Mouse (Mus musculus) midbrain, embryonic 11.5 days (tissue): ENCODE measurements around the gene C5ar2. TPM values are rescaled to one million over a fixed set of nuclear protein-coding genes. Genes with fewer than 3 reads are reported as not detected.

Experiments
- ATAC-seq: fragments of 200-750 bp; cut with Nextera tagmentation; 2 replicates; pipeline ENCODE4 v1.8.0; 2017; ENCODE audit warnings: moderate TSS enrichment, moderate library complexity; ENCODE audit not compliant: low FRiP score
- DNase-seq: peaks from one replicate; pipeline ENCODE4 v3.0.0; 2015; ENCODE audit warnings: low spot score; ENCODE audit errors: missing footprints
- H3K27ac ChIP-seq: fragments of 300-500 bp; sonication (generic); 2 replicates; pipeline ENCODE4 v1.5.1; 2014; ENCODE audit warnings: low read depth, low read length
- H3K27me3 ChIP-seq: fragments of 300-500 bp; sonication (generic); 2 replicates; pipeline ENCODE4 v1.6.1; 2014; ENCODE audit warnings: mild to moderate bottlenecking, low read length, moderate library complexity, mixed read lengths; ENCODE audit not compliant: control insufficient read depth, insufficient read depth
- H3K36me3 ChIP-seq: fragments of 300-500 bp; sonication (generic); 2 replicates; pipeline ENCODE4 v1.6.1; 2014; ENCODE audit warnings: mild to moderate bottlenecking, low read length, moderate library complexity, mixed read lengths; ENCODE audit not compliant: control insufficient read depth, insufficient read depth
- H3K4me1 ChIP-seq: fragments of 300-500 bp; sonication (generic); 2 replicates; pipeline ENCODE4 v1.6.1; 2014; ENCODE audit warnings: low read length; ENCODE audit not compliant: control insufficient read depth, insufficient read depth
- H3K4me2 ChIP-seq: fragments of 300-500 bp; sonication (generic); 2 replicates; pipeline ENCODE4 v1.6.1; 2014; ENCODE audit warnings: mild to moderate bottlenecking, moderate library complexity
- H3K4me3 ChIP-seq: fragments of 300-500 bp; sonication (generic); 2 replicates; pipeline ENCODE4 v1.5.1; 2014; ENCODE audit warnings: low read depth, low read length
- H3K9ac ChIP-seq: fragments of 300-500 bp; sonication (generic); 2 replicates; pipeline ENCODE4 v1.6.1; 2014; ENCODE audit warnings: low read length
- H3K9me3 ChIP-seq: fragments of 300-500 bp; sonication (generic); 2 replicates; pipeline ENCODE4 v1.6.1; 2016; ENCODE audit warnings: low read length; ENCODE audit not compliant: control insufficient read depth
- WGBS: fragments of 180-500 bp; shearing (Covaris S2); extraction: QIAGEN DNeasy Blood & Tissue Kit; methylation state at CpG from one replicate; pipeline ENCODE4 v1.1.7; 2014; 5-methylcytosine and 5-hydroxymethylcytosine counted together
- polyA plus RNA-seq: library from polyadenylated mRNA; unstranded; fragments of >200 nt; fragmentation: Nextera tagmentation; extraction: Ambion mirVana; gene quantifications from 2 replicates; pipeline ENCODE4 v1.2.1, GENCODE M21; 2014

Gene C5ar2
- polyA plus RNA-seq, 1 experiment from 2014 or later, result 0.12 TPM

DNA sequence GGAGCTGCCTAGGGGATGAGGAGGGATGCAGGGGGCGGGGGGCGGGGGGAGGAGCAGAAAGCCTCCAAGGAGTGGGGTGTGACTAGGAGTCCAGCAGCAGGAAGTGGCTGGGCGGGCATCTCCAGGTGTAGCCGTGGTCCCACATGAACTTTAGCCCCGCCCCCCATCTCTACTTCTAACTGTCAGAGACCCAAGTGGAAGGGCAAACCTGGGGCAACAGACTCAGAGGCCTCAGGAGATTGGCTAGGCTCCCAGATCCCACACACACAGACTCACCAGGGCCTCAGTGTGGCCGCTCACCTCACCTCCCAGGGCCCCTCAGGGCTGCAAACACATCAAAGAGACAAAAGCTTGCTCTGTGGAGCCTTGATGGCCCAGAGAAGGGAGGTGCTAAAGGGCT, 47.3 kb downstream of the C5ar2 start:
- ATAC-seq (no peak), DNase-seq (no peak)
- Histone ChIP-seq H3K4me1 (no peaks in the 10 kb centered on the region), H3K9ac (no peak overlapping the region), H3K27ac (no peak overlapping the region), H3K9me3 (no peaks in the 10 kb centered on the region), H3K36me3 (peaks cover 7% of the 10 kb centered on the region; the same call in 1 of the 2 replicates), H3K4me2 (no peak overlapping the region), H3K27me3 (no peaks in the 10 kb centered on the region), H3K4me3 (no peak overlapping the region)
- WGBS, result 83% methylated on average over 6 of the region's 6 CpGs

DNA sequence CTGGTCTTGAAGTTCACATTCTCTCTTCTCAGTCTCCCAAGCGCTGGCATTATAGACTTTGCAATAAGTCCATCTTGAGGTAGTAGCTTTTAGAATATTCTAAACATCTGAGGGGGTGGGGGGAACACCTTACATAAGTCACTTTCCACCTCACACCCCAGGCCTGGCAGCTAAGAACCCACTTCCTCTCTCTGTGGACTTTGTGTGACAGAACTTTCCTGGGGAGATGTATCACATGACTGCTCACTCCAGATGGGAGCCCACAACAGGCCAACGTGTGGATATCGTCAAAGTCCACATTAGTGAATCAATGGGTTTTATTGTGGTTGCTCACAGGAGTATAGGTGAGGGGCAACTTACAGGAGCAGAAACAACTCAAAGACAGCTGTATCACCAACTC, 50.3 kb downstream of the C5ar2 start:
- WGBS, result 63% methylated on average over 3 of the region's 3 CpGs
- no peak overlapping the region for H3K4me3 ChIP-seq
- H3K27me3 ChIP-seq, result no peaks in the 10 kb centered on the region
- H3K27ac ChIP-seq, result no peak overlapping the region
- H3K9ac ChIP-seq, result no peak overlapping the region
- peaks cover 7% of the 10 kb centered on the region; the same call in 1 of the 2 replicates for H3K36me3 ChIP-seq
- no peaks in the 10 kb centered on the region for H3K9me3 ChIP-seq
- no peaks in the 10 kb centered on the region for H3K4me1 ChIP-seq
- no peak overlapping the region for H3K4me2 ChIP-seq
- ATAC-seq, result no peak
- DNase-seq, result no peak

DNA sequence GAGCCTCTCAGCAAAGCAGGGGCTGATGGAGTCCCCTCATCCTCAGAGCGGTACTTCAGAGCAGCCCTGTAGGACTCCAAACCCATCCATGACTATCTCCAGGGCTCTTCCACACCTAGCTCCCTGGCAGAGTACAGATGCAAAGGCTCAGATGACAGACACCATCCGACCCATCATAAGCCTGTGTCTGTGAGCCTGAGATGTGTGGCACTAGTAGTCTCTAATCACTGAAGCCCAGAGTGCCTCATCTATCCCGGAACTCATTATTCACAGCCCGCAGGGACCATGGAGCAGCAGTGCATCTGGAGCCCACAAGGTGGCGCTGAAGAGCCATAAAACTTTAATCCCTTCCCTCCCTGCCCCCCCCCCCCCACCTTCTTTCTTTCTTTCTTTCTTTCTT, 51.6 kb downstream of the C5ar2 start:
- no peaks in the 10 kb centered on the region for H3K27me3 ChIP-seq
- ATAC-seq (peak; percentile 56), DNase-seq (peak; percentile 98)
- H3K9me3 ChIP-seq, result no peaks in the 10 kb centered on the region
- H3K27ac ChIP-seq, result no peak overlapping the region
- H3K36me3 ChIP-seq, result peaks cover 4% of the 10 kb centered on the region; the same call in 1 of the 2 replicates
- no peak overlapping the region for H3K4me3 ChIP-seq
- WGBS, result 20% methylated on average over 5 of the region's 5 CpGs
- H3K9ac ChIP-seq, result no peak overlapping the region
- no peak overlapping the region for H3K4me2 ChIP-seq
- H3K4me1 ChIP-seq, result no peaks in the 10 kb centered on the region

DNA sequence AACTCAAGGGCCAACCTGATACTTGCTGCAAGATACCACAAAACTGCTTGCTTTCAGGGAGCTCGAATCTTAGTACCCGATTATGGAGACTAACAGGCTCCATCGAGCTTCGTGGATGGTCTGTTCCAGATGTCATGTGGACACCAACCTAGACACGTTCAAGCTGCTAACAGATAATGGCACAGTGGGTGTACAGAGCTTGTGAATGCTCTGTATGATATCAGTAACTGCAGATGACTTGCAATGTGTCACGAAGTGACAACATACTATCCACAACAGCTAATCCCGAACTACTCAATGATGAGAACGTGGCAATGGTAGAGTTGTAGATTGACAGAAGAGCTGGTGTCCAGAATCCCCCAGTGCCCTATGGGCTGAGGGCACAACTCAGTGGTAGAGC, 56.5 kb downstream of the C5ar2 start:
- Histone ChIP-seq H3K27me3 (no peaks in the 10 kb centered on the region), H3K4me2 (no peak overlapping the region), H3K27ac (no peak overlapping the region), H3K4me1 (no peaks in the 10 kb centered on the region), H3K9ac (no peak overlapping the region), H3K4me3 (no peak overlapping the region), H3K36me3 (peaks cover 6% of the 10 kb centered on the region), H3K9me3 (no peaks in the 10 kb centered on the region)
- no peak for DNase-seq
- ATAC-seq, result no peak
- WGBS, result 82% methylated on average over 8 of the region's 8 CpGs

Other genes starting within 250 kb of the C5ar2 start
- 5.0 and 6.1 TPM in 2 replicates for gene Bicra, start 196.2 kb downstream of the C5ar2 start, polyA plus RNA-seq
- gene Zfp541, start 182.3 kb downstream of the C5ar2 start, polyA plus RNA-seq, result not detected in 2 replicates
- gene Napa, start 145.7 kb downstream of the C5ar2 start, polyA plus RNA-seq, result 162 and 165 TPM in 2 replicates
- 16.2 and 18.2 TPM in 2 replicates for gene Kptn, start 124.3 kb downstream of the C5ar2 start, polyA plus RNA-seq
- gene Slc8a2, start 114.3 kb downstream of the C5ar2 start, polyA plus RNA-seq, result 0.27 and 0.34 TPM in 2 replicates
- gene Meis3, start 69.1 kb downstream of the C5ar2 start, polyA plus RNA-seq, result 74.7 and 80.7 TPM in 2 replicates
- gene Dhx34, start 22.1 kb downstream of the C5ar2 start, polyA plus RNA-seq, result 9.0 and 10.3 TPM in 2 replicates
- 1.3 TPM in 2 replicates for gene C5ar1, start 15.4 kb upstream of the C5ar2 start, polyA plus RNA-seq
- 9.8 and 10.3 TPM in 2 replicates for gene Inafm1, start 29.5 kb upstream of the C5ar2 start, polyA plus RNA-seq
- 17.9 and 20.2 TPM in 2 replicates for gene Ccdc9, start 42.6 kb upstream of the C5ar2 start, polyA plus RNA-seq
- gene Bbc3, start 64.2 kb upstream of the C5ar2 start, polyA plus RNA-seq, result 6.3 and 8.3 TPM in 2 replicates
- gene Sae1, start 143.7 kb upstream of the C5ar2 start, polyA plus RNA-seq, result 382 and 395 TPM in 2 replicates
- gene Zc3h4, start 156.8 kb upstream of the C5ar2 start, polyA plus RNA-seq, result 15.5 and 16.1 TPM in 2 replicates
- 40.0 and 49.2 TPM in 2 replicates for gene Tmem160, start 208.6 kb upstream of the C5ar2 start, polyA plus RNA-seq
- 0.30 TPM in 2 replicates for gene Npas1, start 233.6 kb upstream of the C5ar2 start, polyA plus RNA-seq